ENCODE assay signal across 9 mouse cellular contexts in genomic region chr12:118112599-118112998, GRCm38 (mm10).
DNase-seq lines count a peak whose midpoint lies in the region; ATAC-seq lines count a peak whose summit lies in the region.
"Had no signal": no experiment of that assay in that cellular context is flagged by ENCODE, and none has a peak within 500 bp of the region (broad histone marks: within the 10 kb centered on the region; RNA-seq: fewer than 3 reads in every experiment).

No protein-coding gene starts in this region.

- peak; percentile 65; the same call in 1 of the 2 replicates for ATAC-seq in frontal cortex, adult (ENCODE audit: low TSS enrichment)

- no peak for DNase-seq in frontal cortex, postnatal 14 days (ENCODE audit: low spot score in 2 of 2)
- DNase-seq in right cerebral cortex, adult 18-20 months: peak; percentile 10
- no peak for DNase-seq in right cerebral cortex, postnatal 4 days
- DNase-seq in kidney, postnatal 14 days: peak; percentile 3
- DNase-seq in telencephalon, adult 2 months (ENCODE audit: low read depth, low spot score): peak; percentile 49
- DNase-seq in neural tube, embryonic 10.5 days (ENCODE audit: extremely low spot score, low spot score): no peak
- DNase-seq in adrenal gland, adult (ENCODE audit: inconsistent age in 2 of 2, low spot score in 1 of 2): no peak
- DNase-seq: liver, embryonic 13.5 days had no signal

Comparison
In these comparisons a context has a peak if more than half of its experiments do, and no peak if none do; other contexts are left out.
1. DNase-seq: peak in right cerebral cortex, adult 18-20 months (single experiment), kidney, postnatal 14 days (single experiment) and telencephalon, adult 2 months (single experiment); none in frontal cortex, postnatal 14 days (0 of 2), right cerebral cortex, postnatal 4 days (single experiment), neural tube, embryonic 10.5 days (single experiment) and adrenal gland, adult (0 of 2).